ENCODE assay signal across 13 mouse cellular contexts in the genomic region with DNA sequence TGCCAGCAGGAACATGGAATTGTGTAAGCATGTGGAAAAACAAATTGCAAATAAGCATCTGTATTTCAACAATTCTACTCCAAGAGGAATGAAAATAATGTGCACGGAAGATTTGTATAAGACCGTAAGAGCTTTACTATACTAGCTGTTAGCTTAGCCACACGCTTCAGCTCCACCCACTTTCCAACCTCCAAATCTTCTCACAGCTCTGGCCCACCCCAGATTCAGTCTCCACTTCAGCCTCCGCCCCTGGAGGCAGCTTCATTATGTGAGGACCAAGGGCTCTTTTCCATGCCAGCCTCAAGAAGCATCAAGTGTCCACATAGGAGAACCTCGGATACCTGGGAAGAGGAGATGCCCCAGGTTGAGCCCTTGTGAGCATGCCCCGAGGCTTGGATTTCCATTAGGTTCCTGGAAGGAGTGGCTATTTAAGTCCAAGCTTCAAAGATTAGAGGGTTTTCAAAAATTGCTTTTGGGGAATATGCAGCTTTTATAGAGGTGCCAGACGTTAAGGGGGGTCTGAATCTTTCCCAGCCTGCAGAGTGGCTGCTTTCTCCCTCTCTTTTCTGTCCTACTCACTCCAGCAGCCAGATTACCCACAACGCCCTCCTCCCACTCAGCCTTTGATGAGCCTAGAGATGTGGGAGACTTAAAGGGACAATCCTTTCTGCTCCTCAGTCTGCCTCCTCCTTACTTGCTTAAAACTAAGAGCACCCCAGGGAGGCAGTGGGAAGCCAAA. TPM values are rescaled to one million over a fixed set of nuclear protein-coding genes. Genes with fewer than 3 reads are reported as not detected.
DNase-seq lines count a peak whose midpoint lies in the region; ATAC-seq lines count a peak whose summit lies in the region.
"Had no signal": no experiment of that assay in that cellular context is flagged by ENCODE, and none has a peak within 500 bp of the region (broad histone marks: within the 10 kb centered on the region; RNA-seq: fewer than 3 reads in every experiment).

No protein-coding gene starts in this region.

- H3K27me3 ChIP-seq in limb, embryonic 12.5 days = no peaks in the 10 kb centered on the region
- H3K27me3 ChIP-seq in limb, embryonic 10.5 days (ENCODE audit: low read depth, poor library complexity, severe bottlenecking) = no peaks in the 10 kb centered on the region
- H3K27me3 ChIP-seq: embryonic facial prominence, embryonic 13.5 days had no signal

- no peak overlapping the region for H3K4me2 ChIP-seq in limb, embryonic 12.5 days
- H3K4me2 ChIP-seq: embryonic facial prominence, embryonic 13.5 days; hindbrain, embryonic 14.5 days had no signal

- intact Hi-C loops in left cerebral cortex, postnatal 36 days (cut with DNase I) = no loop called here

- no peaks in the 10 kb centered on the region for H3K4me1 ChIP-seq in limb, embryonic 12.5 days (replicated peaks)
- H3K4me1 ChIP-seq in limb, embryonic 10.5 days = 0 out of 2 replicates have a peak, but pooled peaks cover 3% of the 10 kb centered on the region

- WGBS in limb, embryonic 12.5 days = 45% methylated on average over 8 of the region's 8 CpGs
- 51% methylated on average over 8 of the region's 8 CpGs for WGBS in limb, embryonic 10.5 days

- no peak overlapping the region for H3K27ac ChIP-seq in limb, embryonic 12.5 days
- no peak overlapping the region for H3K27ac ChIP-seq in limb, embryonic 10.5 days
- H3K27ac ChIP-seq: embryonic facial prominence, embryonic 13.5 days; hindbrain, embryonic 14.5 days had no signal

- H3K9ac ChIP-seq in limb, embryonic 12.5 days (replicated peaks) = 0 out of 2 replicates have a peak overlapping the region, but pooled peaks have one; percentile 2
- H3K9ac ChIP-seq: embryonic facial prominence, embryonic 13.5 days; hindbrain, embryonic 14.5 days; liver, postnatal 0 days had no signal

- H3K36me3 ChIP-seq in limb, embryonic 12.5 days = no peaks in the 10 kb centered on the region
- no peaks in the 10 kb centered on the region for H3K36me3 ChIP-seq in limb, embryonic 10.5 days
- H3K36me3 ChIP-seq: embryonic facial prominence, embryonic 13.5 days had no signal

- no peaks in the 10 kb centered on the region; the same call in 1 of the 2 replicates for H3K9me3 ChIP-seq in limb, embryonic 12.5 days
- no peaks in the 10 kb centered on the region for H3K9me3 ChIP-seq in limb, embryonic 10.5 days (replicated peaks)
- H3K9me3 ChIP-seq: embryonic facial prominence, embryonic 13.5 days had no signal

- H3K4me3 ChIP-seq in limb, embryonic 12.5 days (replicated peaks) = no peak overlapping the region
- H3K4me3 ChIP-seq in limb, embryonic 10.5 days = no peak overlapping the region
- H3K4me3 ChIP-seq: embryonic facial prominence, embryonic 13.5 days had no signal

- no peak for ATAC-seq in limb, embryonic 12.5 days (ENCODE audit: insufficient number of reproducible peaks, insufficient read depth, low FRiP score, low TSS enrichment, low read depth)
- 0 out of 2 replicates have a peak, but pooled peaks have one; percentile 35 for ATAC-seq in erythroblast, adult 5-6 weeks (replicated peaks; ENCODE audit: low FRiP score, poor library complexity, severe bottlenecking)
- ATAC-seq in inflammation-experienced regulatory T-cells, adult 6 months = no peak
- ATAC-seq: liver, postnatal 0 days had no signal

- DNase-seq in limb, embryonic 10.5 days (ENCODE audit: low spot score) = no peak
- peak; percentile 30 to 54 for DNase-seq in left cerebral cortex, postnatal 36 days (ENCODE audit: low spot score in 2 of 2)
- peak; percentile 31 for DNase-seq in right cerebral cortex, postnatal 25 days
- no peak for DNase-seq in kidney, postnatal 14 days
- DNase-seq: cerebellum, postnatal 14 days; gastrocnemius, postnatal 14 days; kidney, adult 9 months; liver, postnatal 0 days had no signal

RNA-seq across cellular contexts. Expression of a gene that starts 12.7 kb away (rescaled TPM):
- 42.8 and 46.3 TPM in 2 replicates for polyA plus RNA-seq in limb, embryonic 12.5 days (2016; fragmentation: Nextera tagmentation; extraction: Ambion mirVana)
- 33.5 and 36.7 TPM in 2 replicates for polyA plus RNA-seq in limb, embryonic 10.5 days (2016; fragmentation: Nextera tagmentation; extraction: Ambion mirVana)
- 261 and 395 TPM in 2 replicates for total RNA-seq in erythroblast, adult 5-6 weeks (2015; ENCODE audit: low replicate concordance)
- 226 and 278 TPM in 2 replicates for total RNA-seq in erythroblast, adult 5-6 weeks (2017; ENCODE audit: low replicate concordance)
- 100 to 1,000 TPM; 137 to 164 TPM for total RNA-seq in left cerebral cortex, postnatal 36 days (2021)
- polyA plus RNA-seq in inflammation-experienced regulatory T-cells, adult 6 months (2017; shearing (Covaris generic)) = 10 to 100 TPM; 40.4 to 58.4 (median 53.7) TPM

Comparison
In these comparisons a context has a peak if more than half of its experiments do, and no peak if none do; other contexts are left out.
1. DNase-seq: peak in left cerebral cortex, postnatal 36 days (2 of 2) and right cerebral cortex, postnatal 25 days (single experiment); none in limb, embryonic 10.5 days (single experiment) and kidney, postnatal 14 days (single experiment).